Mouse (Mus musculus) layer of hippocampus, adult 2 months (tissue): ENCODE data around the gene Gucy2c. TPM values are rescaled to one million over a fixed set of nuclear protein-coding genes. Genes with fewer than 3 reads are reported as not detected.
A peak's percentile ranks its signal among the peaks of the same experiment; 100 is the strongest.

Experiments used
- DNase-seq, 2 experiments: peaks; one replicate each; pipeline ENCODE4 v3.0.0; 2022; ENCODE audit warnings: low spot score in 2 of 2
- H3K27ac ChIP-seq: fragments of 200-600 bp; 2 replicates; pipeline ENCODE4 v1.8.1; 2022
- H3K4me3 ChIP-seq: fragments of 200-600 bp; 2 replicates; pipeline ENCODE4 v1.8.1; 2022; ENCODE audit warnings: mild to moderate bottlenecking
- CTCF ChIP-seq: fragments of 200-600 bp; conservative IDR thresholded peaks from 2 replicates; pipeline ENCODE4 v1.8.1; 2022; ENCODE audit warnings: antibody characterized with exemption, mild to moderate bottlenecking, moderate library complexity
- long read RNA-seq, 2 experiments: library from polyadenylated mRNA; stranded (forward); transcript quantifications; one replicate each; pipeline ENCODE4 v2.0.0; 2021; ENCODE audit warnings: borderline mapping rate in 2 of 2
- total RNA-seq, 2 experiments: library from RNA; stranded (reverse); gene quantifications; 2 replicates each; pipeline ENCODE4 v1.2.3; 2021

Gucy2c gene
- under 1 TPM; 0.36 to 0.54 TPM for total RNA-seq
- long read RNA-seq, experiment 1, partial matches to known transcripts = 0 of 1 reads
- long read RNA-seq, experiment 1, other reads (novel, unspliced or antisense) = 1 of 1 reads
- long read RNA-seq, experiment 2 = 0 reads

- Histone ChIP-seq H3K4me3 (no peak within 1 kb of the TSS), H3K27ac (no peak within 1 kb of the TSS)
- no peak for TF ChIP-seq CTCF
- no peak for DNase-seq
Measured at GRCm38 (mm10) chr6:136781377-136781986, at the start of gene Gucy2c. Gene Gucy2c (minus strand): TSS chr6:136781765.

DNA sequence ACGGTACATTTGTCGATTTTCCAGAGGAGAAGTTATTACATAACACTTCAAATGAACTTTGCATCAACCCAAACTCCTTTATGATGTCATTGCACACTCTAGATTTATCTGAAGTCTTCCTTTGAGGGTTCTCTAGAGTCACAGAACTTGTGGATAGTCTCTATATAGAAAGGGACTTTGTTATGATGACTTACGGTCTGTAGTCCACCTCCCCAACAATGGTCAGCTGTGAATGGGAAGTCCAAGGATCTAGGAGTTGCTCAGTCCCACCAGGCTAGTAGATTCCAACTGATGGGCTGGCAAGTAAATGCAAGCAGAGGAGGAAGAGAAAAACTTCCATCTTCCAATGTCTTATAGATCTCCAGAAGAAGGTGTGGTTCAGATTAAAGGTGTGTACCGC is 47.1 kb upstream of the Gucy2c start:
- TF ChIP-seq CTCF = no peak
- DNase-seq = no peak
- H3K4me3 ChIP-seq = peak overlapping the region; percentile 63
- peak overlapping the region; percentile 97 for H3K27ac ChIP-seq

DNA sequence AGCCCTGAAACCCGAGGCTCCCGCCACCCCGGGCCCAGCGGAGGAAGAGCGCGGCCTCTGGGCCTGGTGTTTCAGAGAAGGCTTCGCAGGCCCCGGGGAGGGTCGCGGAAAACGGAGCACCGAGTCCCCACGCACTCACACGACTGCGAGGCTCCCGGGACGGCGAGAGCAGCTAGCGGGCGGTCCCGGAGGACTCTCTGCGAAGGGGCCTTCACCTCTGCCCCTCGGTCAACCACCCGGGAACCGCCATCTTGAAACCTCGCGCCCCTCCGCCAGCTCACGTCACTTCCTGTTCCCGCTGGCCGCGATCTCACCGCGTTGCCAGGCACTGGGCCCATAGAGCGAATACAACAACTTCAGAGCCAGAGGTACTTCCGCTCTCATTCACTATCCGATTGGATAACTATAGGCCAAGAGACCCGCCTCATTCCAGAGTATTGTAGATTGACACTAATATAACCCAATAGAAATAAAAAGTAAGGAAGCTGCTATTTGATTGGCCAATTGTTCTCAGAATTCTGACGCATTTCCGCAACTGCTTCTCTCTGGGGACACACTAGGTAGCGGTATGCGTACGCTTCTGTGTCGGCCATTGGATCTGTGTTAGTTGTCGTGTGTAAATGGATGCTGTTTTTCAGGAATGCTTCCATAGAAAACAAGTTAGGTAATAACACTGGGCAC is 46.5 kb upstream of the Gucy2c start, which contains the start of gene Wbp11:
Gene Wbp11 (minus strand): TSS at position 353 of the 681 bp plus-strand sequence.
- peak; percentile 96 to 98 for DNase-seq
- H3K27ac ChIP-seq = peak within 1 kb of the TSS; percentile 97
- TF ChIP-seq CTCF = peak; percentile 54
- peak within 1 kb of the TSS; percentile 93 for H3K4me3 ChIP-seq

- H3K27ac ChIP-seq = peak within 1 kb of the TSS; percentile 97
- peak within 1 kb of the TSS; percentile 93 for H3K4me3 ChIP-seq
- no peak for DNase-seq
- no peak for TF ChIP-seq CTCF
Measured at GRCm38 (mm10) chr6:136827516-136827880, 45.9 kb upstream of the Gucy2c start, which contains the start of gene BC049715. Gene BC049715 (plus strand): TSS chr6:136827626.

DNA sequence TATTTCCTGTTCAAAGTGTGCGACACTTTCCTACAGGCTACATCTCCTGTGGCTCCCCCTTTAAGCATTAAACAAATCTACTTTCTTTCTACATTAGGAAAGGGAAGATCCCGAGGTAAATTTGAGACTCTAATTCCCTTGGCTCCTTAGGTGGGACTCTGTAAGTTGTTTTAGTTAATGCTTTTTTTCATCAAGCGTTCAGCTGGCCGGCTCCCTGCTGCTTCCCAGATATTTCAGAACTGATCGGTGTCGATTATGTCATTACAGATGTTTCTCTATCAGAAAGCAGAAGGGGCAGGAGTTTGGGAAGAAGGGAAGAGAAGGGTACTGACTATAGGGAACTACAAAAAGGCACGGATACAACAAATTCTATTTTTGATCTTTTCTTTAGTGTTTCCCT is 45.6 kb upstream of the Gucy2c start:
- Histone ChIP-seq H3K27ac (peak overlapping the region; percentile 97), H3K4me3 (peak overlapping the region; percentile 93)
- no peak for DNase-seq
- TF ChIP-seq CTCF = no peak

- DNase-seq = no peak
- H3K27ac ChIP-seq = no peak overlapping the region
- no peak overlapping the region for H3K4me3 ChIP-seq
- no peak for TF ChIP-seq CTCF
Measured at GRCm38 (mm10) chr6:136824987-136825386, 43.4 kb upstream of the Gucy2c start.

- DNase-seq = no peak
- no peak for TF ChIP-seq CTCF
- no peak overlapping the region for H3K4me3 ChIP-seq
Measured at GRCm38 (mm10) chr6:136821086-136821485, 39.5 kb upstream of the Gucy2c start.

DNA sequence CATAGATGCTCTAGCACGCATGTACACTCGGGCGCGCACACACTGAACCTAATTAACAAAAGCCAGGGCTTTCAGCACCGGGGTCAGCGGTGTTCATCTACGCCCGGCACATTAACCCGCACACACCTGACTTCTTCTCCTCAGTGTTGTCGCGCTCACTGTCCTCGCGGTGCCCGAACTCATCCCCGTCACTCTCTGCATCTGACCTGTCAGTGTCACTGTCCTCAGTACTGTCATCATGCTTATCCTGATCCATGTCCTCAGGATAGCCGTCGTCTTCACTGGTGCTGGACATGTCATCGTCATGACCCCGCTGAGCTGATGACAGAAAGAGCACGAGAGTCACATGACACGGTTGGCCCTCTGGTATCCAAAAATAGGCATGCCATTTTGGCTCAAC is 38.8 kb upstream of the Gucy2c start:
- TF ChIP-seq CTCF = no peak

More at GRCm38 (mm10) chr6:136821086-136821485, 39.5 kb upstream of the Gucy2c start:
- no peak overlapping the region for H3K27ac ChIP-seq

DNA sequence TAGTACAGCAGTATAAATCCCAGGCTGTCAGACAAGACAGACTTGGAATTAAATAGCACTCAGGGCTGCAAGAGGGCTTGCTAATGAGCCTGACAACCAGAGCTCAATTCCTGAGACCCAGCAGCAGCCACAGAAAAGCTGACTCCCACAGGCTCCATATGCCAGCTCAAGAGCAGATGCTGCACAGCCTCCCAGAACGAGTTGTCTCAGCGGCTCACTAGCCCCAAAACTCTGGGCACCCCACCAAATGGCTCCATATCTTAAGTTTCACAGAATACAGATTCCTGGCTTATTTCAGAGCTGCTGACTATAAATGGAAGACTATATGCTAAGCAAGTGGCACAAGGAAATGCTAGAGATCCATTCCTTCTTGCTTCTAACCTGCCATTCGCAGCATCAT is 36.0 kb upstream of the Gucy2c start:
- H3K27ac ChIP-seq = peak overlapping the region; percentile 94
- no peak for TF ChIP-seq CTCF
- H3K4me3 ChIP-seq = no peak overlapping the region
- DNase-seq = peak; percentile 86 to 93

More for the DNA sequence above, 38.8 kb upstream of the Gucy2c start:
- H3K4me3 ChIP-seq = no peak overlapping the region
- H3K27ac ChIP-seq = no peak overlapping the region
- no peak for DNase-seq

DNA sequence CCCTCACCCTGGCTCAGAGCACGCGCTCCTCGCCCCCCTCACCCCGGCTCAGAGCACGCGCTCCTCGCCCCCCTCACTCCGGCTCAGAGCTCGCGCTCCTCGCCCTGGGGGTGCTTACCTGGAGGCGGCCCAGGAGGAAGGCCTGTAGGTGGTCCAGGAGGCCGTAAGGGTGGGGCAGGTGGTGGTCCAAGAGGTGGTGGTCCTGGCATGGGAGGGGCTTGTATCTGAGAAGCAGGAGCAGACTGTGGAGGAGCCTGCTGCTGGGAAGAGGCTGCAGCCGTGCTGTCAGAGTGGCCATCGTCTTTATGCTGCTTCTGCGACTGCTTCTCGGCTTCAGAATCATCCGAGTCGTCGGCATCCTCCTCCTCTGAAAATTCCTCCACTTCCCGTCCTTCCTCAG is 35.3 kb upstream of the Gucy2c start:
- DNase-seq = no peak
- Histone ChIP-seq H3K4me3 (no peak overlapping the region), H3K27ac (peak overlapping the region; percentile 94)
- no peak for TF ChIP-seq CTCF

GRCm38 (mm10) chr6:136815381-136815780 is 33.8 kb upstream of the Gucy2c start:
- no peak overlapping the region for H3K4me3 ChIP-seq
- DNase-seq = no peak
- no peak for TF ChIP-seq CTCF
- H3K27ac ChIP-seq = peak overlapping the region; percentile 94

DNA sequence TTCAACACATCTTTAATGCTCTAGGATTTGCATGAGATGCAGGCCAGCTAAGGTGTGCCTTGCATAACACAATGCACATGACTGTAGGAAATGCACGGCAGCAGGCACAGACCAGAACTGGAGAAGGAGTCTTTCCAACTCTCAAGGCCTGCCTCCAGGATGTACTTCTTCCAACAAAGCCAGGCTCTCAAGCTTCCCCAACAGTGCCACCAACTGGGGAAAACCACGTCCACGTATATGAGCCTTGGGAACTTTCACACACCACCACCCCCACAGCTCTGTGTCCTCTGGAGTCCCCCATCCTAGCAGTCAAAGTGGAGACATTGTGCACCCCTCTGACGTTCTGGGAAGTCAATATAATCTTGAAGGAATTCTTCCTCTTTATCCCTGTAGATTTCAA is 31.6 kb upstream of the Gucy2c start:
- no peak for DNase-seq
- no peak overlapping the region for H3K4me3 ChIP-seq
- peak overlapping the region; percentile 76 for H3K27ac ChIP-seq
- TF ChIP-seq CTCF = peak; percentile 53

DNA sequence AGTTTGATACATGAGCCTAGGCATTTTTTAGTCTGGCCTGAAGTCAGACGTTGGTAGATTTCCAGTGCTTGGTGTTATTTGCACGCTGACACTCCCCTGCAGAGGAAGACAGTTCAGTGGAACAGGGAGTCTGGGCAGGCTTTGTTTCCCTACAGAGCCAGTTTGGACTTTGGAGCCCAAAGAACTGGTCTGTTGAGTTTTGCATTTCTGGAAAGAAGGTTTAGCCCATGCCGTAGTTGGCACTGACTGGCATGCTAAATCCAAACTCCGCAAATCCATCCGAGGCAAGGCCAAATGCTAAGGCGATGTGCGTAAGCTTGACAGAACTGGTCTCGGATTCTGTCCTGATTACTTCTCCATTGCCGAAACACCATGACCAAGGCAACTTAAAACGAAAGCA is 29.6 kb upstream of the Gucy2c start:
- no peak overlapping the region for H3K4me3 ChIP-seq
- no peak for DNase-seq
- H3K27ac ChIP-seq = peak overlapping the region; percentile 76; the same call in 1 of the 2 replicates
- TF ChIP-seq CTCF = no peak
